Mouse (Mus musculus) CH12.LX (cell line): ENCODE data around the gene Rnf183. TPM values are rescaled to one million over a fixed set of nuclear protein-coding genes. Genes with fewer than 3 reads are reported as not detected.

ENCODE experiments used
- DNase-seq: peaks from one replicate; pipeline ENCODE4 v3.0.0-alpha.2; 2013; ENCODE audit errors: extremely low read depth
- H3K27ac ChIP-seq: 2 replicates; pipeline ENCODE4 v1.5.1; 2012; ENCODE audit warnings: low read depth, mild to moderate bottlenecking, control low read depth, moderate library complexity; ENCODE audit not compliant: insufficient read depth
- H3K27me3 ChIP-seq: replicated peaks from 2 replicates; pipeline ENCODE3; 2012; ENCODE audit warnings: inconsistent platforms
- H3K36me3 ChIP-seq, 2 experiments: replicated peaks in 1 of 2; 2 replicates each; pipeline versions ENCODE3 to v1.6.1; 2012; ENCODE audit warnings: inconsistent platforms in 1 of 2, low read length in 1 of 2, mild to moderate bottlenecking in 1 of 2, mixed read lengths in 1 of 2, moderate library complexity in 1 of 2; ENCODE audit not compliant: control insufficient read depth in 1 of 2, insufficient read depth in 1 of 2
- H3K4me1 ChIP-seq, 2 experiments: 2 replicates each; pipeline ENCODE4 v1.6.1; 2012; ENCODE audit warnings: inconsistent platforms in 1 of 2, moderate library complexity in 1 of 2; ENCODE audit not compliant: insufficient read depth in 2 of 2, control insufficient read depth in 1 of 2
- H3K4me2 ChIP-seq: 2 replicates; pipeline ENCODE4 v1.6.1; 2012; ENCODE audit warnings: low read depth, mild to moderate bottlenecking, control low read depth; ENCODE audit not compliant: poor library complexity, insufficient read depth, severe bottlenecking
- H3K4me3 ChIP-seq, 3 experiments: fragments of 150-350 bp in 1 of 3; sonication (generic) in 1 of 3; replicated peaks in 1 of 3; 2 replicates each; pipeline versions ENCODE3 to v1.5.1; 2011 to 2012; ENCODE audit warnings: low read depth in 2 of 3, low read length in 2 of 3, mild to moderate bottlenecking in 2 of 3, moderate library complexity in 2 of 3, control low read depth in 1 of 3, improper control_type of control experiment in 1 of 3, inconsistent platforms in 1 of 3, mixed read lengths in 1 of 3; ENCODE audit not compliant: poor library complexity in 1 of 3
- H3K79me2 ChIP-seq: replicated peaks from 2 replicates; pipeline ENCODE4 v1.6.1; 2012; ENCODE audit warnings: mild to moderate bottlenecking, moderate library complexity; ENCODE audit not compliant: control insufficient read depth, poor library complexity, insufficient read depth, severe bottlenecking; ENCODE audit errors: extremely low read depth
- H3K9ac ChIP-seq: 2 replicates; pipeline ENCODE4 v1.6.1; 2012; ENCODE audit warnings: low read depth, mild to moderate bottlenecking, control low read depth, moderate library complexity; ENCODE audit not compliant: insufficient read depth
- H3K9me3 ChIP-seq: replicated peaks from 2 replicates; pipeline ENCODE3; 2012; ENCODE audit warnings: low read length, inconsistent platforms, mixed read lengths
- CHD1 ChIP-seq: IDR thresholded peaks from 2 replicates; pipeline ENCODE4 v1.6.1; 2012; ENCODE audit warnings: low read depth, low read length, improper control_type of control experiment, inconsistent platforms
- CHD2 ChIP-seq: IDR thresholded peaks from 2 replicates; pipeline ENCODE4 v1.6.1; 2011; ENCODE audit warnings: low read length, improper control_type of control experiment
- ELF1 ChIP-seq: IDR thresholded peaks from 2 replicates; pipeline ENCODE4 v1.6.1; 2014; ENCODE audit warnings: low read depth, mild to moderate bottlenecking, inconsistent platforms, low read length, improper control_type of control experiment
- EP300 ChIP-seq: IDR thresholded peaks from 2 replicates; pipeline ENCODE4 v1.6.1; 2011; ENCODE audit warnings: low read length, improper control_type of control experiment
- ETS1 ChIP-seq: conservative IDR thresholded peaks from 2 replicates; pipeline ENCODE4 v1.6.1; 2012; ENCODE audit warnings: low read depth, mild to moderate bottlenecking, inconsistent platforms, low read length, improper control_type of control experiment, moderate library complexity
- GABPA ChIP-seq: IDR thresholded peaks from 2 replicates; pipeline ENCODE4 v1.6.1; 2012; ENCODE audit warnings: low read depth, low read length, improper control_type of control experiment, inconsistent platforms; ENCODE audit not compliant: insufficient replicate concordance
- HCFC1 ChIP-seq: IDR thresholded peaks from 2 replicates; pipeline ENCODE4 v1.6.1; 2012; ENCODE audit warnings: low read depth, mild to moderate bottlenecking, inconsistent platforms, low read length, improper control_type of control experiment
- IRF4 ChIP-seq: IDR thresholded peaks from 2 replicates; pipeline ENCODE4 v1.6.1; 2014; ENCODE audit warnings: low read depth, mild to moderate bottlenecking, inconsistent platforms, low read length, improper control_type of control experiment
- JUN ChIP-seq: IDR thresholded peaks from 2 replicates; pipeline ENCODE4 v1.6.1; 2011; ENCODE audit warnings: low read depth, mild to moderate bottlenecking, low read length, improper control_type of control experiment, moderate library complexity; ENCODE audit not compliant: insufficient read depth
- JUND ChIP-seq: conservative IDR thresholded peaks from 2 replicates; pipeline ENCODE4 v1.6.1; 2011; ENCODE audit warnings: low read depth, low read length, improper control_type of control experiment
- MAFK ChIP-seq: IDR thresholded peaks from 2 replicates; pipeline ENCODE4 v1.6.1; 2011; ENCODE audit warnings: low read length, improper control_type of control experiment; ENCODE audit not compliant: insufficient replicate concordance
- MAX ChIP-seq: IDR thresholded peaks from 2 replicates; pipeline ENCODE4 v1.6.1; 2011; ENCODE audit warnings: low read length, improper control_type of control experiment
- MAZ ChIP-seq: IDR thresholded peaks from 2 replicates; pipeline ENCODE4 v1.6.1; 2012; ENCODE audit warnings: low read depth, mild to moderate bottlenecking, inconsistent platforms, low read length, improper control_type of control experiment, moderate library complexity
- MEF2A ChIP-seq: IDR thresholded peaks from 2 replicates; pipeline ENCODE4 v1.6.1; 2014; ENCODE audit warnings: low read depth, mild to moderate bottlenecking, inconsistent platforms, low read length, improper control_type of control experiment, borderline replicate concordance
- MYC ChIP-seq: IDR thresholded peaks from 2 replicates; pipeline ENCODE4 v1.6.1; 2011; ENCODE audit warnings: low read depth, mild to moderate bottlenecking, improper control_type of control experiment, low read length
- NELFE ChIP-seq: IDR thresholded peaks from 2 replicates; pipeline ENCODE4 v1.6.1; 2011; ENCODE audit warnings: low read depth, low read length, improper control_type of control experiment
- RAD21 ChIP-seq: IDR thresholded peaks from 2 replicates; pipeline ENCODE4 v1.6.1; 2011; ENCODE audit warnings: low read depth, mild to moderate bottlenecking, low read length, improper control_type of control experiment, moderate library complexity
- RCOR1 ChIP-seq: conservative IDR thresholded peaks from 2 replicates; pipeline ENCODE4 v1.6.1; 2012; ENCODE audit warnings: low read depth, mild to moderate bottlenecking, inconsistent platforms, low read length, improper control_type of control experiment
- SIN3A ChIP-seq: IDR thresholded peaks from 2 replicates; pipeline ENCODE4 v1.6.1; 2012; ENCODE audit warnings: low read length, improper control_type of control experiment, inconsistent platforms
- TBP ChIP-seq: conservative IDR thresholded peaks from 2 replicates; pipeline ENCODE4 v1.6.1; 2011; ENCODE audit warnings: low read depth, low read length, improper control_type of control experiment
- TCF12 ChIP-seq: IDR thresholded peaks from 2 replicates; pipeline ENCODE4 v1.6.1; 2014; ENCODE audit warnings: low read depth, mild to moderate bottlenecking, inconsistent platforms, low read length, improper control_type of control experiment
- USF1 ChIP-seq: IDR thresholded peaks from 2 replicates; pipeline ENCODE4 v1.6.1; 2014; ENCODE audit warnings: low read depth, mild to moderate bottlenecking, inconsistent platforms, low read length, improper control_type of control experiment
- ZC3H11A ChIP-seq: IDR thresholded peaks from 2 replicates; pipeline ENCODE4 v1.6.1; 2012; ENCODE audit warnings: low read depth, mild to moderate bottlenecking, inconsistent platforms, low read length, improper control_type of control experiment
- ZKSCAN1 ChIP-seq: IDR thresholded peaks from 2 replicates; pipeline ENCODE4 v1.6.1; 2012; ENCODE audit warnings: low read depth, inconsistent platforms, low read length, improper control_type of control experiment, borderline replicate concordance
- ZNF384 ChIP-seq: IDR thresholded peaks from 2 replicates; pipeline ENCODE4 v1.6.1; 2012; ENCODE audit warnings: low read depth, low read length, improper control_type of control experiment, inconsistent platforms
- dilution Hi-C: fragments of 300-500 bp; cut with MboI; formaldehyde crosslinking; loops from 2 replicates; pipeline ENCODE4 v1.14.3; 2020; ENCODE audit warnings: low sequenced_read_pairs; ENCODE audit not compliant: extremely low pct_unique_long_range_greater_than_20kb, extremely low pct_ligation_motif_present
- in situ Hi-C: fragments of 300-500 bp; cut with MboI; formaldehyde crosslinking; loops from 3 replicates; pipeline ENCODE4 v1.14.3; 2019; ENCODE audit warnings: low sequenced_read_pairs, low pct_ligation_motif_present, low pct_unique_long_range_greater_than_20kb, mixed read lengths
- polyA plus RNA-seq: library from polyadenylated mRNA; unstranded; fragments of >175 nt; gene quantifications from 2 replicates; pipeline ENCODE4 v1.2.1, GENCODE M21; 2012; ENCODE audit warnings: low read depth; ENCODE audit not compliant: insufficient read length
- total RNA-seq, 2 experiments: library from RNA; depleted of rRNA; stranded (reverse); fragments of 300-350 nt in 1 of 2; fragments of >200 nt in 1 of 2; gene quantifications; 2 replicates each; pipeline ENCODE4 v1.2.3; 2012 to 2014

The Rnf183 gene
- 3.5 and 4.1 TPM in 2 replicates for total RNA-seq (2012; rRNA removed)
- 3.6 and 4.4 TPM in 2 replicates for total RNA-seq (2014; rRNA removed)
- polyA plus RNA-seq, result 3.8 and 4.0 TPM in 2 replicates

GRCm38 (mm10) chr4:62435081-62435480 is at the start of gene Rnf183:
Gene Rnf183 (minus strand): TSS chr4:62435252.
- peak within 1 kb of the TSS; percentile 1; the same call in 1 of the 2 replicates for H3K9ac ChIP-seq
- TF ChIP-seq MAX (no peak), CHD2 (no peak), MAZ (no peak), RAD21 (no peak), MYC (no peak), MEF2A (no peak), SIN3A (no peak), ZKSCAN1 (no peak), ELF1 (no peak), GABPA (no peak), JUND (no peak), ZC3H11A (no peak)
- TF ChIP-seq, all 38 proteins: peak for 0
- H3K79me2 ChIP-seq, result no peaks in the 10 kb centered on the region
- peaks cover 8 to 49% of the 10 kb centered on the region in 2 experiments; a peak in 3 of 4 replicates for H3K4me1 ChIP-seq
- H3K27ac ChIP-seq, result peak within 1 kb of the TSS; percentile 85
- DNase-seq, result no peak
- peak within 1 kb of the TSS; percentile 9 to 30 (median 26) for H3K4me3 ChIP-seq
- no peaks in the 10 kb centered on the region for H3K36me3 ChIP-seq
- H3K9me3 ChIP-seq, result no peaks in the 10 kb centered on the region
- no peaks in the 10 kb centered on the region for H3K27me3 ChIP-seq
- dilution Hi-C loops, result no loop called here
- peak within 1 kb of the TSS; percentile 88 for H3K4me2 ChIP-seq
- in situ Hi-C loops, result no loop called here

- in situ Hi-C loops, result no loop called here
- peak overlapping the region; percentile 14 for H3K9ac ChIP-seq
- dilution Hi-C loops, result no loop called here
These were observed 45.9 kb upstream of the Rnf183 start for GRCm38 (mm10) chr4:62480709-62481605.

More at GRCm38 (mm10) chr4:62480709-62481605, 45.9 kb upstream of the Rnf183 start:
- Histone ChIP-seq H3K4me2 (peak overlapping the region; percentile 27), H3K79me2 (no peaks in the 10 kb centered on the region), H3K9me3 (no peaks in the 10 kb centered on the region), H3K27me3 (no peaks in the 10 kb centered on the region), H3K27ac (peak overlapping the region; percentile 10; the same call in 1 of the 2 replicates), H3K4me3 (peak overlapping the region in 1 of 3 experiments; percentile 19), H3K36me3 (no peaks in the 10 kb centered on the region), H3K4me1 (peaks cover 11 to 58% of the 10 kb centered on the region in 2 experiments)
- TF ChIP-seq GABPA (no peak), USF1 (no peak), JUN (peak; percentile 61), CHD1 (no peak), CHD2 (no peak; the same call in 1 of the 2 replicates), RCOR1 (0 out of 2 replicates have a peak, but pooled peaks have one; percentile 41), NELFE (peak; percentile 36; the same call in 1 of the 2 replicates), TCF12 (peak; percentile 66; the same call in 1 of the 2 replicates), SIN3A (no peak), IRF4 (peak; percentile 65; the same call in 1 of the 2 replicates), HCFC1 (peak; percentile 52; the same call in 1 of the 2 replicates), MAFK (no peak), MAZ (0 out of 2 replicates have a peak, but pooled peaks have one; percentile 11), MEF2A (peak; percentile 38; the same call in 1 of the 2 replicates), ZNF384 (no peak), TBP (0 out of 2 replicates have a peak, but pooled peaks have one; percentile 27), JUND (peak; percentile 62; the same call in 1 of the 2 replicates), EP300 (peak; percentile 83), MAX (peak; percentile 34; the same call in 1 of the 2 replicates), ETS1 (peak; percentile 52), ELF1 (0 out of 2 replicates have a peak, but pooled peaks have one; percentile 18)
- peak; percentile 86 for DNase-seq
